Mouse (Mus musculus) forebrain, embryonic 15.5 days (tissue): ENCODE data around the gene Fxyd1. TPM values are rescaled to one million over a fixed set of nuclear protein-coding genes. Genes with fewer than 3 reads are reported as not detected.

Source experiments
- ATAC-seq: fragments of 200-750 bp; cut with Nextera tagmentation; replicated peaks from 2 replicates; pipeline ENCODE4 v1.8.0; 2017; ENCODE audit warnings: mild to moderate bottlenecking, moderate TSS enrichment, moderate library complexity
- H3K27ac ChIP-seq: fragments of 300-500 bp; sonication (generic); replicated peaks from 2 replicates; pipeline ENCODE4 v1.5.1; 2015; ENCODE audit warnings: mild to moderate bottlenecking, inconsistent platforms
- H3K27me3 ChIP-seq: fragments of 300-500 bp; sonication (generic); 2 replicates; pipeline ENCODE4 v1.6.1; 2015; ENCODE audit warnings: inconsistent platforms
- H3K36me3 ChIP-seq: fragments of 300-500 bp; sonication (generic); 2 replicates; pipeline ENCODE4 v1.6.1; 2015; ENCODE audit warnings: mild to moderate bottlenecking, inconsistent platforms
- H3K4me1 ChIP-seq: fragments of 300-500 bp; sonication (generic); 2 replicates; pipeline ENCODE4 v1.6.1; 2015; ENCODE audit warnings: inconsistent platforms
- H3K4me2 ChIP-seq: fragments of 300-500 bp; sonication (generic); replicated peaks from 2 replicates; pipeline ENCODE4 v1.6.1; 2015; ENCODE audit warnings: mild to moderate bottlenecking, inconsistent platforms
- H3K4me3 ChIP-seq: fragments of 300-500 bp; sonication (generic); 2 replicates; pipeline ENCODE4 v1.5.1; 2015; ENCODE audit warnings: mild to moderate bottlenecking, inconsistent platforms
- H3K9ac ChIP-seq: fragments of 300-500 bp; sonication (generic); replicated peaks from 2 replicates; pipeline ENCODE4 v1.6.1; 2015; ENCODE audit warnings: mild to moderate bottlenecking, inconsistent platforms
- H3K9me3 ChIP-seq: fragments of 300-500 bp; sonication (generic); 2 replicates; pipeline ENCODE4 v1.6.1; 2016; ENCODE audit warnings: inconsistent platforms
- WGBS: fragments of 180-500 bp; shearing (Covaris S2); methylation state at CpG from one replicate; pipeline ENCODE4 v1.1.7; 2015; ENCODE audit warnings: mixed read lengths; 5-methylcytosine and 5-hydroxymethylcytosine counted together
- polyA plus RNA-seq: library from polyadenylated mRNA; unstranded; fragments of >200 nt; fragmentation: Nextera tagmentation; extraction: Ambion mirVana; gene quantifications from 2 replicates; pipeline ENCODE4 v1.2.1, GENCODE M21; 2015

Gene Fxyd1
- polyA plus RNA-seq, 1 experiment from 2014 or later = 14.7 TPM

GRCm38 (mm10) chr7:31057730-31058129 lies 731 bp upstream of the Fxyd1 start:
- no peak overlapping the region for H3K4me2 ChIP-seq
- H3K4me1 ChIP-seq = peaks cover 5% of the 10 kb centered on the region
- 69% methylated on average over 5 of the region's 5 CpGs for WGBS
- H3K9me3 ChIP-seq = no peaks in the 10 kb centered on the region
- no peak overlapping the region for H3K9ac ChIP-seq
- no peaks in the 10 kb centered on the region for H3K36me3 ChIP-seq
- no peak overlapping the region for H3K4me3 ChIP-seq
- ATAC-seq = no peak
- no peak overlapping the region for H3K27ac ChIP-seq
- peaks cover 10% of the 10 kb centered on the region for H3K27me3 ChIP-seq

GRCm38 (mm10) chr7:31056448-31056847 lies 551 bp downstream of the Fxyd1 start:
- peaks cover 23% of the 10 kb centered on the region for H3K27me3 ChIP-seq
- H3K4me2 ChIP-seq = no peak overlapping the region
- no peak overlapping the region for H3K9ac ChIP-seq
- H3K27ac ChIP-seq = no peak overlapping the region
- no peaks in the 10 kb centered on the region for H3K9me3 ChIP-seq
- 80% methylated on average over 7 of the region's 7 CpGs for whole genome bisulfite sequencing
- no peak for ATAC-seq
- no peaks in the 10 kb centered on the region for H3K36me3 ChIP-seq
- H3K4me1 ChIP-seq = peaks cover 18% of the 10 kb centered on the region
- H3K4me3 ChIP-seq = no peak overlapping the region

DNA sequence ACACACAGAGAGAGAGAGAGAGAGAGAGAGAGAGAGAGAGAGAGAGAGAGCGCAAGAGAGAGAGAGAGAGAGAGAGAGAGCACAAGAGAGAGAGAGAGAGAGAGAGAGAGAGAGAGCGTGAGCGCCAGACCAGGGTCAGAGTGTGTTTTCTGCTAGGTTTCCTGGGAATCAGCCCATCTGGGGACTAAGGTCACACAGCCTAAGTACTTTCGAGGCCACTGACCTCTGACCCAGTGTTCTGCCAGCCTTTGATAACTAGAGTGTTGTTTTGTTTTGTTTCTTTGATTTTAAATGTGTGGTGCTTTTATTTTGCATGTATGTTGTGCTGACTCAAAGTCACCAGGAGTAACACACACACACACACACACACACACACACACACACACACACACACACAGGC lies 1.1 kb downstream of the Fxyd1 start:
- 29% methylated on average over 2 of the region's 4 CpGs for WGBS
- no peaks in the 10 kb centered on the region for H3K36me3 ChIP-seq
- H3K4me2 ChIP-seq = no peak overlapping the region
- ATAC-seq = no peak
- peaks cover 24% of the 10 kb centered on the region for H3K4me1 ChIP-seq
- no peak overlapping the region for H3K9ac ChIP-seq
- no peak overlapping the region for H3K27ac ChIP-seq
- H3K27me3 ChIP-seq = peaks cover 29% of the 10 kb centered on the region
- H3K9me3 ChIP-seq = no peaks in the 10 kb centered on the region
- no peak overlapping the region for H3K4me3 ChIP-seq

GRCm38 (mm10) chr7:31055354-31055824 lies 1.6 kb downstream of the Fxyd1 start:
- Histone ChIP-seq H3K9ac (no peak overlapping the region), H3K4me2 (no peak overlapping the region), H3K9me3 (no peaks in the 10 kb centered on the region), H3K27ac (no peak overlapping the region), H3K27me3 (peaks cover 34% of the 10 kb centered on the region), H3K36me3 (no peaks in the 10 kb centered on the region), H3K4me1 (peaks cover 29% of the 10 kb centered on the region), H3K4me3 (no peak overlapping the region)
- WGBS = 7% methylated on average over 10 of the region's 10 CpGs
- ATAC-seq = no peak

DNA sequence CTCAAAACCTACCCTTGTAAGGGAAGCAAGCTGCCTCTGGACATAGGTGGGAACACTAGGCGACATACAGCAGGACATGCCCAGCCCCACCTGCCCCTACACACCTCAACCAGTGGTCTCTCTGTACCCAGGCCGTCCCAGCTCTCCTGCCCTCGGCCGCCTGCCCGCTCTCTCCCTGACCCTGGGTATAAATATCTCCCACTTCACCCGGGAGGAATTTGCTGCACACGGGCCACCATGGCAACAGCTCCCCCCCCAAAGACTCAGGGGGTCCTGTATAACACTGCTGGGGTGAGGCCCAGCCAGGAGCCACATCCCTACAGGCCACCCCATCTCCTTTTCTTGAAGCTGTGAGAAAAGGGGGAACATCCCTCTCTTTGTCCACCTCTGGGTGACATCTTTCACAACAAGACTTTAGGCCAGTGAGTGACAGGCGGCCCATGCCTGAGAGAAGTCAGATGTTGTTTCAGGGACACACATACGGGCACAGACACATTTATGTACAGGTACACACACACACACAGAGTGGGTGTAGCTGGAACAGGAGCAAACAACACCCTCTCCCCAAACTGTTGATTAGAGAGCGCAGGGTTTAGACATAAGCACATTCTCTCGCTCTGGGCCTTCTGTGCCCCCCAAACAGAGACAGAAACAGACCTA lies 2.2 kb downstream of the Fxyd1 start:
- H3K9ac ChIP-seq = no peak overlapping the region
- H3K4me3 ChIP-seq = no peak overlapping the region
- 46% methylated on average over 11 of the region's 11 CpGs for WGBS
- no peak overlapping the region for H3K27ac ChIP-seq
- H3K36me3 ChIP-seq = no peaks in the 10 kb centered on the region
- ATAC-seq = no peak
- H3K9me3 ChIP-seq = no peaks in the 10 kb centered on the region
- peaks cover 37% of the 10 kb centered on the region for H3K27me3 ChIP-seq
- H3K4me1 ChIP-seq = peaks cover 35% of the 10 kb centered on the region
- H3K4me2 ChIP-seq = no peak overlapping the region

GRCm38 (mm10) chr7:31053882-31054447 lies 3.0 kb downstream of the Fxyd1 start:
- H3K4me3 ChIP-seq = no peak overlapping the region
- 31% methylated on average over 10 of the region's 10 CpGs for WGBS
- peaks cover 39% of the 10 kb centered on the region for H3K4me1 ChIP-seq
- ATAC-seq = no peak
- no peak overlapping the region for H3K9ac ChIP-seq
- H3K27ac ChIP-seq = no peak overlapping the region
- H3K36me3 ChIP-seq = no peaks in the 10 kb centered on the region
- no peaks in the 10 kb centered on the region for H3K9me3 ChIP-seq
- peaks cover 40% of the 10 kb centered on the region for H3K27me3 ChIP-seq
- no peak overlapping the region for H3K4me2 ChIP-seq

DNA sequence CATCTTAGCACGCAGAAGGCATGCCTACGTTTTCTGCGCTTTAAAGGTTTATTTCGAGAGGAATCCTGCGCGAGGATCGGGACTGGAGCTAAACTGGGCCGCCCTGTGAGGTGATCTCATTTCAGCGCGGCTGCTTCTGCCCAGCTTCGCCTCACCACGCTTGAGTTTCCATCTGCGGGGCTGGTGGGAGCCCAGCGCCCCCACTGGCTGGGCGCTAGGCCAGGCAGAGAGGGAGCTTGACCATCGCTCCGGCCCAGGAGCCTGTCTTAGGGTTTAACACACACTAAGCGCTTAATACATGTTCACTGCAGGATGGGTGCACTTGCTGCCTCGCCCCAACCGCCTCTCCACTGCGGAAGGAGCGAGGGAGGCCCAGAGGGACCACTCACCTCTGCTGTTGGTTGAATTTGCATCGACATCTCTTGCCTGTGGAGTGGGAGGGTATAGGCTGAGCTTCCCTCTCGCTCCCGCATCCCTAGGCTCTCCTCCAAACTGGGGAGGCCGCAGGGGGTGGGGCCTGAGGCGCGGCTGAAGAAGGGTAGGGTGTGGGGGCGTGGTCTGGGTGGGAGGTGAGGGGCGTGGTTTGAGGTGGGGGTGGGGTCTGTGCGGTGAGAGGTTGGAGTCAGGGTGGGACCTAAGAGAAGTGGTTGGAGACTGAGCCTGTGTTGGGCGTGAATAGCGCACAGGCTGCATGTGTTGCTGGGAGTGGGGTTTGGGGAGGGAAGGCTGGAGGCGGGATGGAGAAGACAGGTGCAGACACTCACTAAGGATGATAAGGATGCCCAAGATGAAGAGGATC lies 4.2 kb downstream of the Fxyd1 start:
- H3K4me1 ChIP-seq = peaks cover 39% of the 10 kb centered on the region
- peaks cover 40% of the 10 kb centered on the region for H3K27me3 ChIP-seq
- H3K9me3 ChIP-seq = no peaks in the 10 kb centered on the region
- peak overlapping the region; percentile 22 for H3K4me3 ChIP-seq
- WGBS = under 1% methylated on average over 34 of the region's 34 CpGs
- peak overlapping the region; percentile 36 for H3K4me2 ChIP-seq
- H3K9ac ChIP-seq = peak overlapping the region; percentile 13
- ATAC-seq = 0 out of 2 replicates have a peak, but pooled peaks have one; percentile 12
- H3K27ac ChIP-seq = no peak overlapping the region
- no peaks in the 10 kb centered on the region for H3K36me3 ChIP-seq

GRCm38 (mm10) chr7:31052251-31052635 lies 4.8 kb downstream of the Fxyd1 start:
- no peak for ATAC-seq
- peaks cover 40% of the 10 kb centered on the region for H3K27me3 ChIP-seq

DNA sequence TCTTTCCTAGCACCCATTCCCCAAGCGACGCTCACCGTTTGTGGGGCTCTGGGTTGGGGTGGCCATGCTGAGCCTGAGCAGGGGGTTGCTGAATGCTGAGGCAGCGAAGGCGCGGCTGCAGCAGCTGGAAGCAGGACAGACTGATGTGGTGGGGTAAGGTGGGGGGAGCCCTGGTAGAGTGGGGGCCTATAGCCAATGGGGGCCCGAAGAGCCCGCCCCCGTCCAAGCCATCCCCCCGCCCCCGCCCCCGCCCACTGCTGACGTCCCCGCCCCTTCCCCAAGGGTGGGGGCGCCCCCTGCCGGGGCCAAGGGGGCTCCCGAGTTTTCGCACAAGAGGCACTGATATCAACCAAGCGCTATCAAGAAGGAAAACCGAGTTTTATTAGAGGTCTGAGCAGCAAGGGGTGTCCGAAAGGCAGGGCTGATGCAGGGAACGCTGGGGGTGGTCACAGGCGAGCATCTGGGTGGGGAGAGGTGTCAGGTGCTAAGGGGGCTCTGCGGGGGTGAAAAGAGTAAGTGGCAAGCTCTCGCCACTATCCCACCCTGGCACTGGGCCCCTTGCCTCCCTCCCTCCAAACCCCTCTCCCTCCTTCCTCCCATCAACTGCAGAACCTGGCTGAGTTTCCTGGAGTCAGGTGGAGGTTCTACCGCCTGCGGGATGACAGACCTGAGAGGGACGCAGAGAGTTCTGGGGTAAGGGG lies 5.5 kb downstream of the Fxyd1 start, which contains the start of gene Fxyd7:
Gene Fxyd7, minus strand, starts transcription at position 147 of the 701 bp plus-strand sequence.
- H3K4me1 ChIP-seq = peaks cover 39% of the 10 kb centered on the region
- H3K4me3 ChIP-seq = peak within 1 kb of the TSS; percentile 38
- H3K4me2 ChIP-seq = peak within 1 kb of the TSS; percentile 54
- H3K36me3 ChIP-seq = no peaks in the 10 kb centered on the region
- H3K9me3 ChIP-seq = no peaks in the 10 kb centered on the region
- H3K9ac ChIP-seq = peak within 1 kb of the TSS; percentile 17
- under 1% methylated on average over 28 of the region's 28 CpGs for WGBS
- peaks cover 40% of the 10 kb centered on the region for H3K27me3 ChIP-seq
- ATAC-seq = no peak; the same call in 1 of the 2 replicates
- H3K27ac ChIP-seq = no peak within 1 kb of the TSS

More at GRCm38 (mm10) chr7:31052251-31052635, 4.8 kb downstream of the Fxyd1 start:
- peak overlapping the region; percentile 22 for H3K4me3 ChIP-seq
- H3K4me1 ChIP-seq = peaks cover 39% of the 10 kb centered on the region
- H3K4me2 ChIP-seq = peak overlapping the region; percentile 36
- WGBS = 2% methylated on average over 22 of the region's 22 CpGs
- no peaks in the 10 kb centered on the region for H3K36me3 ChIP-seq
- no peaks in the 10 kb centered on the region for H3K9me3 ChIP-seq
- H3K9ac ChIP-seq = peak overlapping the region; percentile 13
- H3K27ac ChIP-seq = no peak overlapping the region

GRCm38 (mm10) chr7:31050921-31051320 lies 6.1 kb downstream of the Fxyd1 start:
- Histone ChIP-seq H3K9ac (peak overlapping the region; percentile 17), H3K27me3 (peaks cover 40% of the 10 kb centered on the region), H3K4me3 (peak overlapping the region; percentile 38), H3K36me3 (no peaks in the 10 kb centered on the region), H3K27ac (no peak overlapping the region), H3K4me1 (peaks cover 39% of the 10 kb centered on the region), H3K4me2 (peak overlapping the region; percentile 54), H3K9me3 (no peaks in the 10 kb centered on the region)
- no peak; the same call in none of the 2 replicates for ATAC-seq
- WGBS = 1% methylated on average over 9 of the region's 9 CpGs

DNA sequence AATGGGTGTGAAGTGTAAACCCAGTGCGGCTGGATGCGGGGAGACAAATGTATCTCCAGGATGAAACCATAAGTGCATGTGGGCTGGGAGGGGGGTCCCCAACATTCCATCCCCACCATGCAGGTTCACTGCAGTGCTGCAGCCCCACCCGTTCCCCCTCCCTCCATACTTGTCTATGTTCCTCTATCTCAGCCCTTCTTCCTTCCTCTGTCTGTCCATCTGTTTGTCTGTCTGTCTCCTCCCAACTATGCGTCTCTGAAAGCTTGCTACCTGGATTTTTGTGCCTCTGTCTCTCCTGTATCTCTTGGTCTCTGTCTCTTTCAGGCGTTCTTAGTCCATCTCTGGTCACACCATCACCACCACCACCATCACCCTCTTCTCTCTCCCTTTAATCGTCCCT lies 6.5 kb downstream of the Fxyd1 start:
- peak overlapping the region; percentile 17 for H3K9ac ChIP-seq
- H3K36me3 ChIP-seq = no peaks in the 10 kb centered on the region
- H3K4me2 ChIP-seq = peak overlapping the region; percentile 54
- H3K27ac ChIP-seq = no peak overlapping the region
- peaks cover 40% of the 10 kb centered on the region for H3K27me3 ChIP-seq
- H3K9me3 ChIP-seq = no peaks in the 10 kb centered on the region
- ATAC-seq = 0 out of 2 replicates have a peak, but pooled peaks have one; percentile 5
- 1% methylated on average over 6 of the region's 6 CpGs for WGBS
- peak overlapping the region; percentile 38 for H3K4me3 ChIP-seq
- H3K4me1 ChIP-seq = peaks cover 39% of the 10 kb centered on the region
